Mouse (Mus musculus) cerebellum, adult 2 months (tissue): ENCODE data around the gene Syngr1.

Experiments
- CTCF ChIP-seq: fragments of 200-500 bp; IDR thresholded peaks from 2 replicates; pipeline ENCODE4 v1.5.1; 2011; ENCODE audit warnings: low read depth, mild to moderate bottlenecking, control low read depth, low read length, moderate library complexity, borderline replicate concordance; ENCODE audit not compliant: insufficient read depth
- POLR2A ChIP-seq: fragments of 200-500 bp; IDR thresholded peaks from 2 replicates; pipeline ENCODE4 v1.6.1; 2011; ENCODE audit warnings: low read length, control low read depth, borderline replicate concordance; ENCODE audit not compliant: insufficient read depth

DNA sequence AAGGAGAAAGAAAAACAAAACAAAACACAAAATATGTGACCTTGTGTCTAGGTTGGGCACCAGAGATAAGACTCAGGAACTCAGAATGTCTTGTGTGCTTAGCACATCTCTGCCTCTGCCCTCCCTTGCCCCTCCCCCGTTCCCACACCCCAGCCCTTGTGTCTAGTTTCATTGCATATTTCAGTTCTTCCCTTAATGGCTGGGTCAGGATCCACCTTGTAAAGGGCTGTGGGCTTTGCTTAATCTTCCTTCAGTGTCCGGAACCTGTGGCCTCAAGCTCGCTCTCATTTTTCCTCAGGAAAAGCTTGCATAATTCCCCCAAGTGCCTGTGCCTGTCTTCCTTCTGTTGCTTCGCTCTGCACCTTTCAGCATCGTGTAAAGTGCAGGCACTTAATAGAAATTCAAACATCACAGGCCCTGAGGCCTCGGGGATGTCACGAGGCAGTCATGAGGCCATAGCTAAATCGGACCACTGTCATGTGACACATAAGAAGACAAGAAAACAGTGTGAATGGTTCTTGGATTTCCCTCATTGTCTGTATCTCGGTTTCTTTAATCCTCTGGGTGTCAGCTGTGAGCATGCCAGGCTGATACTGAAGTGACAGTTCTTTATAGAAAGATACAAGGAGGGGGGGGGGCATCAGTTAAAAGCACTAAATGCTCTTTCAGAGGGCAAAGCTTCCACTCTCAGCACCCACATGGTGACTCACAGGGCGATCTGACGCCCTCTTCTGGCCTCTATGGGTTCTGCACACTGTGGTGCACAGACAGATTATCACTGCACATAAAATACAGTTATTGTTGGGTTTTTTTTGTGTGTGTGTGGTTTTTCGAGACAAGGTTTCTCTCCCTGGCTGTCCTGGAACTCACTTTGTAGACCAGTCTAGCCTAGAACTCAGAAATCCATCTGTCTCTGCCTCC, 14.6 kb downstream of the Syngr1 start:
- TF ChIP-seq CTCF (peak; percentile 20; the same call in 1 of the 2 replicates), POLR2A (no peak)
